Mouse (Mus musculus): ENCODE data around the gene Ier5. TPM values are rescaled to one million over a fixed set of nuclear protein-coding genes. Genes with fewer than 3 reads are reported as not detected.

The Ier5 gene
- polyA plus RNA-seq, 1 experiment from 2014 or later = 15.1 TPM

DNA sequence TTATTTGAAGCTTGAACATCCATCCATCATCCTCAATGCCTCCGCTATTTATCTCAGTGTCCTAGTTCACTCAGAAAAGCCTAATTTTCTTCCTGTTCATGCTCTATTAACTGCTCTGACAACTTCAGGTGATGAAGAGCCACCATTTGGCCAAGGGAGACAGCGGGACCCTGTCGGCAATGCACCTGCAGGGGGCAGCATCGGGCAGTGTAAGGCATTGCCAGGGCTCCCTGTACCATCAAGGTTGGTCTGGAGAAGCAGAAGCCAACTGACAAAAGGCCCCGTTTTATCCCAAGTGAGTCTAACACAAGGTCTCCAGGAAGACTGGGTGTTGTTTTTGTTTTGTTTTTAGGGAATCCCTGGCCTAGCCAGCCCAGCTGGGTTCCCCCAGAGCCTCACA lies 50.5 kb downstream of the Ier5 start:
- H3K9ac ChIP-seq = no peak overlapping the region
- peaks cover 41% of the 10 kb centered on the region for H3K4me1 ChIP-seq (ENCODE audit: insufficient read depth)
- TF ChIP-seq CTCF (IDR thresholded peaks at IDR 0.05; ENCODE audit: low read depth) = peak; percentile 99
- peak; percentile 97 for DNase-seq
- peak; percentile 58 for ATAC-seq (ENCODE audit: insufficient read depth)
- no peaks in the 10 kb centered on the region for H3K36me3 ChIP-seq (ENCODE audit: insufficient read depth)
- 5% methylated on average over 5 of the region's 5 CpGs for WGBS
- no peaks in the 10 kb centered on the region for H3K9me3 ChIP-seq (ENCODE audit: low read depth, low read length)
- no peaks in the 10 kb centered on the region for H3K27me3 ChIP-seq (ENCODE audit: insufficient read depth, low read length)
- no peak overlapping the region for H3K27ac ChIP-seq (ENCODE audit: low read depth)
- H3K4me2 ChIP-seq = no peak overlapping the region
- H3K4me3 ChIP-seq (ENCODE audit: low read depth, low read length) = no peak overlapping the region

Other genes starting within 250 kb of the Ier5 start
- gene Cacna1e, start 215.1 kb downstream of the Ier5 start, polyA plus RNA-seq (2014; fragmentation: Nextera tagmentation; extraction: Ambion mirVana) = 0.23 and 0.25 TPM in 2 replicates
- 13.6 and 13.7 TPM in 2 replicates for gene Mr1, start 47.2 kb upstream of the Ier5 start, polyA plus RNA-seq (2014; fragmentation: Nextera tagmentation; extraction: Ambion mirVana)
- 97.6 and 99.7 TPM in 2 replicates for gene Stx6, start 59.1 kb upstream of the Ier5 start, polyA plus RNA-seq (2014; fragmentation: Nextera tagmentation; extraction: Ambion mirVana)
- 3.4 and 3.9 TPM in 2 replicates for gene BC034090, start 144.8 kb upstream of the Ier5 start, polyA plus RNA-seq (2014; fragmentation: Nextera tagmentation; extraction: Ambion mirVana)